Mouse (Mus musculus): ENCODE measurements at regions not wholly inside any gene's neighbourhood (a gene's known extent, or its start where the extent isn't known, plus 50 kb on each side); places are given as distances from the start of the nearest gene placed in this dataset.

DNA sequence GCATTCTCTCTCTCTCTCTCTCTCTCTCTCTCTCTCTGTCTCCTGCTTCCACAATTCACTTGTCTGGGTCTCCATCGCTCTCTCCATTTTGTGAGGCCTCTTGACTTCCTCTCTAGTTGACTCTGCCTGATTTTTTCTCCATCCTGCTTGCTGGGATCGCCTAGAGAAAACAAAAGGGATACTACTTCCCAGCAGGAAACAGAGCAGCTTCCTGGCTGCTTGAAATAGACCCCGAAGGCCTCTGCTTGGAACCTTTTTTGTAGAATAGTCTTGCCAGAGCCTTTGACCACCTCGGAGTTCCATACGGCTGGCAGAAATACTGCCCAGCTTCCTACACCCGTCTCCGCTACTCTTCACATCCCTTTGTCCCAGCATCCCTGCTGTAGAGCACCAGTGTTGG, 210.7 kb downstream of the Zfp36l1 start:
- TF ChIP-seq MYOD1 (IDR thresholded peaks at IDR 0.05; ENCODE audit: control insufficient read depth, insufficient read length, low read depth) (no peak), MYOG (IDR thresholded peaks at IDR 0.05; ENCODE audit: control insufficient read depth, extremely low read depth, insufficient read length) (no peak)

Data from C2C12 (cell line).